Mouse (Mus musculus) lung, postnatal 4 days (tissue): ENCODE results near the gene Vav3.
A peak's percentile ranks its signal among the peaks of the same experiment; 100 is the strongest.

Experiments
- DNase-seq, 2 experiments: peaks; one replicate each; pipeline ENCODE4 v3.0.0; 2021

Gene Vav3

GRCm38 (mm10) chr3:109600699-109601451 lies 260.4 kb downstream of the Vav3 start:
- no peak for DNase-seq

GRCm38 (mm10) chr3:109602753-109603152 lies 262.3 kb downstream of the Vav3 start:
- no peak for DNase-seq

GRCm38 (mm10) chr3:109606121-109606520 lies 265.7 kb downstream of the Vav3 start:
- no peak for DNase-seq

GRCm38 (mm10) chr3:109621721-109622120 lies 281.3 kb downstream of the Vav3 start:
- DNase-seq: no peak

GRCm38 (mm10) chr3:109622361-109622760 lies 281.9 kb downstream of the Vav3 start:
- no peak for DNase-seq

GRCm38 (mm10) chr3:109622816-109623215 lies 282.4 kb downstream of the Vav3 start:
- no peak for DNase-seq

GRCm38 (mm10) chr3:109623770-109624169 lies 283.3 kb downstream of the Vav3 start:
- no peak for DNase-seq

GRCm38 (mm10) chr3:109636045-109636444 lies 295.6 kb downstream of the Vav3 start:
- DNase-seq: no peak

GRCm38 (mm10) chr3:109639386-109639785 lies 298.9 kb downstream of the Vav3 start:
- DNase-seq: peak; percentile 8 to 27

GRCm38 (mm10) chr3:109640796-109641195 lies 300.3 kb downstream of the Vav3 start:
- DNase-seq: no peak

GRCm38 (mm10) chr3:109648242-109648641 lies 307.8 kb downstream of the Vav3 start:
- no peak for DNase-seq

- no peak for DNase-seq
Measured at GRCm38 (mm10) chr3:109651479-109651878, 311.0 kb downstream of the Vav3 start.

GRCm38 (mm10) chr3:109652860-109653631 lies 312.6 kb downstream of the Vav3 start:
- DNase-seq: no peak

GRCm38 (mm10) chr3:109654386-109654785 lies 313.9 kb downstream of the Vav3 start:
- DNase-seq: no peak

- DNase-seq: no peak
Measured at GRCm38 (mm10) chr3:109671716-109672115, 331.3 kb downstream of the Vav3 start.

GRCm38 (mm10) chr3:109672925-109673324 lies 332.5 kb downstream of the Vav3 start:
- DNase-seq: no peak

GRCm38 (mm10) chr3:109680281-109680680 lies 339.8 kb downstream of the Vav3 start:
- DNase-seq: no peak

GRCm38 (mm10) chr3:109681863-109682262 lies 341.4 kb downstream of the Vav3 start:
- no peak for DNase-seq

- DNase-seq: no peak
Measured at GRCm38 (mm10) chr3:109683608-109684295, 343.3 kb downstream of the Vav3 start.

GRCm38 (mm10) chr3:109690566-109690965 lies 350.1 kb downstream of the Vav3 start:
- no peak for DNase-seq

GRCm38 (mm10) chr3:109692613-109693012 lies 352.2 kb downstream of the Vav3 start:
- DNase-seq: no peak

GRCm38 (mm10) chr3:109701301-109701700 lies 360.8 kb downstream of the Vav3 start:
- DNase-seq: no peak

- DNase-seq: no peak
Measured at GRCm38 (mm10) chr3:109707786-109708460, 367.5 kb downstream of the Vav3 start.
